Mouse (Mus musculus): ENCODE measurements at regions not wholly inside any gene's neighbourhood (a gene's known extent, or its start where the extent isn't known, plus 50 kb on each side); places are given as distances from the start of the nearest gene placed in this dataset.

- TF ChIP-seq USF1 (IDR thresholded peaks at IDR 0.05; ENCODE audit: low read depth, low read length) (no peak), IRF4 (IDR thresholded peaks at IDR 0.05; ENCODE audit: low read depth, low read length) (no peak), ZNF384 (IDR thresholded peaks at IDR 0.05; ENCODE audit: low read depth, low read length) (no peak), GABPA (IDR thresholded peaks at IDR 0.05; ENCODE audit: insufficient replicate concordance, low read depth, low read length) (no peak), TBP (conservative IDR thresholded peaks at IDR 0.05; ENCODE audit: low read depth, low read length) (no peak), POLR2A (IDR thresholded peaks at IDR 0.05; ENCODE audit: low read depth, low read length) (no peak), EP300 (IDR thresholded peaks at IDR 0.05; ENCODE audit: low read length) (no peak), PAX5 (IDR thresholded peaks at IDR 0.05; ENCODE audit: low read length) (no peak), ZKSCAN1 (IDR thresholded peaks at IDR 0.05; ENCODE audit: borderline replicate concordance, low read depth, low read length) (no peak), CTCF (conservative IDR thresholded peaks at IDR 0.05 in 1 of 2, IDR thresholded peaks at IDR 0.05 in 1 of 2; ENCODE audit: low read depth in 2 of 2, low read length in 2 of 2) (no peak)
Measured at GRCm38 (mm10) chr12:65389512-65389911, 164.2 kb downstream of the Wdr20rt start.

Measured in CH12.LX (cell line).